Mouse (Mus musculus) T-helper 17 cell (primary cell): ENCODE data around the gene Dlk2.

Experiments used
- in situ Hi-C, 2 experiments: fragments of 300-600 bp; cut with MboI, MseI; formaldehyde crosslinking; loops; 1 replicate in 1 of 2; 2 replicates in 1 of 2; pipeline ENCODE4 v1.15.1; 2025; ENCODE audit warnings: high pct_unique_total_duplicates in 2 of 2

The Dlk2 gene

DNA sequence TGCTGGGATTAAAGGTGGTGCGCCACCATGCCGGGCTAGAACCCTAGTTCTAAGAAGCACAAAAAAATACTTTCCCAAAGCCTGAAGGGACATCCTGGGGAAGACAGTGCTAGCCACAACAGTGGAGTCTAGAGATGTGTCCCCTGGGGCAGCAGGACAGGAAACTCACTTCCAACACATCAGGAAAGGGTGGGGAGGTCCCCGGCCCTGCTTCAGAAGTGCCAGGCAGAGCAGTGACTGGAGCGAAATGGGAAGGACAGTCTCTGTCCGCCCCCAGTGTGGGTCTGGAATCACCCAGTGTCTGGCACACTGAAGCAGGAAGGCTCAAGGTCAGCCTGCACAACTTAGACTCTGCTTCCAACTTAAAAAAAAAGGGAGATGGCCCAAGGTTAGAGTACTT lies 24.5 kb upstream of the Dlk2 start:
- in situ Hi-C loops = no loop called here

DNA sequence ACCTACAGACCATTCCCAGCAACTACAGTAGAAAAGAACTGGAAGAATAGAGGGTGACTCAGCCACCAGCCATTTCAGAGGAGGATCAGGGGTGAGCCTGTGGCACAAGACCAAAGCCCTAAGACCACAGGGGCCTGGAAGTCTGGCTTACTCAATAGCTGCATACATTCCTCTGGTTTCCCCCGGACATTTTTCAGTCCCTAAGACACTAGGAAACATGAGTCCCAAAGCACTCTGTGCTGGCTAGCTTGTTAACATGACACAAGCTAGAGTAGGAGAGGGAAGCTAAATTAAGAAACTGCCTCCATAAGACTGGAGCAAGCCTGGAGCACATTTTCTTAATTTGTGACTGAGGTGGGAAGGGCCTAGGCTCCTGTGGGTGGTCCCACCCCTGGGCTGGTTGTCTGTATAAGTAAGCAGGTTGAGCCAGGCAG lies 23.4 kb upstream of the Dlk2 start:
- in situ Hi-C loops = no loop called here

DNA sequence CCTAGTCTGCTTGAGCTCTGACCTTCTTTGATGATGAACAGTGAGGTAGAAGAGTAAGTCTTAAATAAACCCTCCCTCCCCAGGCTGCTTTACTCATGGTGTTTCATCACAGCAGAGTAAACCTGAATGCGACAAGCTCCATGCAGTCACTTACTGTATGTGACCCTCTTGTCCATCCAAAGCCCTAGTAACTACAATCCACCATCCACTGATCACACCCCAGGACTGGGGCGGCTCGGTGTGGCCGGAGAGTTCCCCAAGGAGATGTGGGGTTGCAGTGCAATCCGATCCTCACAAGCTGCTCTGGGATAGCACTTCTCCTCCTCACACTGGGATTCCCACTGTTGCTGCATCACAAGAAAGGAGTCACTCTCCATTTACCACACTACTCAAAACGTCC lies 22.8 kb upstream of the Dlk2 start:
- in situ Hi-C loops = no loop called here

DNA sequence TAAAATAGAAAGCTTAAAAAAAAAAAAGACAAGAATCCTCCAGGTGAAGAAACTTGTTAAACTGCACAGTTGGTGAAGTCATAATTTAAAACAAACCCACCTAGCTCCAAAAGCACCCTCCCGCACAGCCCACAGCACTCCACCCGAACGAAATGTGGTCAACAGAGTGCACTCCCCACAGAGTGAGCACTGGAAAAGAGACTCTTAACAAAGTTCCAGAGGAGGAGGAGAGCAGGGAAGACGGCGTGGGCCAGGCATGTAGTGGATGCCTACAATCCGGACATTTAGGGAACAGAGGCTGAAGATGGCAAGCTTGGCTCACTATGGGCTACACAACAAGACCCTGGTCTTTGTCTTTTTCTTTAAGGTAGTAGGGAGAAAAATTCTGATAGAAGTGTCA lies 22.2 kb upstream of the Dlk2 start:
- in situ Hi-C loops = no loop called here

DNA sequence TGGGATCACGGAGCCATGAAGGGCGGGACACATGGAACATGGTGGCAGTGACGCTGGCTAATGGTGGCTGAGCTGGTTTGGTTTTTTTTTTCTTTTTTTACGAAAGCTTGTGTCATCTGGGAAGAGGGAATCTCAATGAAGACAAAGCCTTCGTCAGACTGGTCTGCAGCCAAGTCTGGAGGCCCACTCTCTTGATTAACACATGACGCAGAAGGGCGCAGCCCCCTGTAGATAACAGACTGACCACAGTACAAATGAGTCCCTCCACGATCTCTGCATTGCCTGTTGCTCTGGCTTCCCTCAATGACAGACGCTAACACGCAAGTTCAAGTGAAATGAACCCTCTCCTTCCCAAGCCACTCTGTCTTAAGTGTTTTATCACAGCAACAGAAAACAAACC lies 21.7 kb upstream of the Dlk2 start:
- in situ Hi-C loops = no loop called here

DNA sequence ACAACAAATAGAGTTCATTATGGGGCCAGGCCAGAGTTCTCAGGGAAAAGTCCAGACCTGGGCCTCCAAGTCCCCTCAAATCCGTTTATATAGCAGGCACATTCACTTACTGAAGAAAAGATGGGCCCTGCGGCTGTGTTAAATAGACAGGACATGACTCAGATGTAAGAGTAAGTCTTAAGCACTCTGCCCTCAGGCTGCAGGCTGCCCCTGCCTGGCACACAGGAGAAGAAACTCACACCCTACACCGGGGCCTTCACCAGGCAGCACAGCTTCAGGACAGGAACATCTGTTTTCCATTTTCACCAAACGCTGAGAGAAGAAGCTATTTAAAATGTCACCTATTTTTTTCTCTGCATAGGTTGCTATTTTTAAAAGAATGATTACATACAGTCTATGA lies 19.6 kb upstream of the Dlk2 start:
- in situ Hi-C loops = no loop called here

DNA sequence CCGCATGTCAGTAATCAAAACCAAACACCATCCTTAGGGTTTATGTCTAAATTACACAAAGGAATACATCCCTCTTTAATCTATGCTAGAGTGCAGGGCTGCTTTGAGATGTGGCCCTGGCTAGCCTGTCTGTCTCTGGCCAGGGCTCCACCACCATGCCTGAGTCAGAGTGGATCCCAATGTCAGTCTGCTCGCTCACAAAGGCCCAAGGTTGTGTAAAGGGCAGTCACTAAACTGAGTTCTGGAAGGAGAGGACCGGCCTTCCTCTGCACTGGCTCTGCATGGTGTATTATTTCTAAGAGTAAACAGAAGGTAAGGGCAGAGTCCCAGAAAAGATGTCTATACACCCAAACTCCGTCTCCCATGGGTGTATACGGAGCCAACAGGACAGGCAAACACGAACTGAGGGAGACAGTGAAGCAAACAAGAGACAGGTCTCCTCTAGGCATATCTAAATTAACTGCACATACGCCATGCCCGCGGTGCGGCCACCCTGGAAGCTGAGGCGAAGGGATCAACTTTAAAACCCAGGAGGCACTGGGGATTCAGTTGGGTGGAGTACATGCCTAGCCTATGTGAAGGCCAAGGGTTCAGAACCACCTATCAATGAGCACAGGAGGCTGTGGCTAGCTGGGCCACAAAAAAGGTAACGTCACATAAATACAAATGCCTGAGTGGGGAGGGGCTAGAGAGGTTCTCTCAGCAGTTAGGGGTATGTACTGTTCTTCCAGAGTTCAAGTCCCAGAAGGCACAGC lies 19.0 kb upstream of the Dlk2 start:
- in situ Hi-C loops = no loop called here

DNA sequence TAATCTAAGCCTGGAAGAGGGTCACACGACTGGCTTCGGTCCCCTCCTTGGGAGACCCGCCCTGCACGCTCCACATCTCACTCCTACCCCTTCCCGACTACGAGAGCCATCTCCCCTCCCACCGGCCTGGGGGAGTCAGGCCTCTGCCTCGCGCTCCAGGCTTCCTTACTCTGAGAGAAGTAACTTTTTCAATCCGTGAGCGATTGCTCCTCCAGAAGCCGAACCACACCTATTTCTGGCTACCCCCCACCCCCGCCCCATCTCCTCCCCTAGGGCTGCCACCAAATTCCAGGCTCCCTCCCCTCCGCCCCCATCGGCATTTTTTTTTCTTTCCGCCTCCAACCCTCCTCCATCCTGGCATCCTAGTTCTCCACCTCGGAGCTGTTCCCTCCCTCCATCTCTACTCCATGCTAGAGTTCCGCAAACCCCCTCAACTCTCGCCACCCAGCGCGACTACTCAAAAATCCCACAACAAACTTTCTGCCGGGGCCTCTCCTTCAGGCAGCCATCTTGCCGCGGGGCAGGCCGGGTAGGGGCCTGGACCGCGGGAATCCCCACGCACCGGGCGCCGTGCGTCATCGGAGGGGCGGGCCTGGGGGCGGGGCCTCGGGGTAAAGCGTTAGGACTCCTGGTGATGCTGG lies 14.6 kb upstream of the Dlk2 start, which contains the start of gene Tjap1:
Gene Tjap1, minus strand, starts transcription at position 544 of the 641 bp plus-strand sequence.
- in situ Hi-C loops = no loop called here

DNA sequence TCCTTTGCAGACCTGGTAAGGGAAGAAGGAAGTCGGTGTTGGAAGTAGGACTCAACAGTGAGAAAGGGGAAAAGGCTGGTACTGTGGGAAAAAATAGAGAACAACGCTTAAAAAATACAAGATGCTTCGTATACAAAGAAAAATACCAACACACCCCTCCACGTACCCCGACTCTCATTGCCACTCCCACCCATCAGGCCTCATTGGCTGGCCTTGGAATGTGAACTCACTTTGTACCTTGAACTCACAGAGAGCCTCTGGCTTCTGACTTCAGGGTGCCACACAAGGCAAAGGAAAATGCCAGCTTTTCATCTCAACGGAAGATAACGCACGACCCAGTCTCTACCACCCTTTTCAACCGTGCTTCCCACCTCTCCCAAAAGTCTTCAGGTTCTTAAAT lies 14.1 kb upstream of the Dlk2 start:
- in situ Hi-C loops = no loop called here

DNA sequence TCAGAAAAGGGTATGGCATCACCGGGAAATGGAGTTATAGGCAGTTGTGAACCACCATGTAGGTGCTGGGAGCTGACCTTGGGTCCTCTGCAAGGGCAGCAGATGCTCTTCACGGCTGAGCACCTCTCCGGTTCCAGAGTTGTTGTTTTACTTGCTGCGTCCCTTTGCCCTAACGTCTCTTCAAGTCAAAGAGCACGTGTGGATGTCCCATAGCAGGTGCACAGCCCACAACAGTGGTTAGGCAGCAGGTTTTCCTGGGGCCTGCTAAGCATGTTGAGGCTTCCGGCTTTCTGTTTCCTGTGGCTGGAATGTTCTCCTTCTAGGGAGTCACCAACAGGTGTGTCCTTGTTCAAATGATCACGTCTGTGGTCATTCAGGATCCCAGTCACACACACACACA lies 13.3 kb upstream of the Dlk2 start:
- in situ Hi-C loops = no loop called here

DNA sequence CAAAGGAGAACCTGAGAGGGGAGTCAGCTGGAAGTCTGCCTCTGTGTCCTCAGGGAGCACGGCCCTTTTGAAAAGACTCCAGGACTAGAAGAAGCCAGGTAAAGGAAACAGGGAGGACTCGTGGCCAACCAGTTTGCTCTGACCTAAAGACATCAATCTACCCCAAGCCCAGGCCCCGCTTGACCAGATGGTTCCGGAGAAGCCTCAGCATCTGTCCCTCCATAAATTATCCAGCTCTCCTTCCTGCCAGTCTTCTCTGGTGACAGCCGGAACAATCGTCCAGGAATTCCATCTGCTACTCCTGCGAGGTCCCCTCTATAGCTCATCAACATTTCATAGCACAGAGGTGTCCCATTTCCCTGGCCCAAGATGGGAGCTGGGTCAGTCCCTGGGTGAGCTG lies 12.6 kb upstream of the Dlk2 start:
- in situ Hi-C loops = no loop called here

DNA sequence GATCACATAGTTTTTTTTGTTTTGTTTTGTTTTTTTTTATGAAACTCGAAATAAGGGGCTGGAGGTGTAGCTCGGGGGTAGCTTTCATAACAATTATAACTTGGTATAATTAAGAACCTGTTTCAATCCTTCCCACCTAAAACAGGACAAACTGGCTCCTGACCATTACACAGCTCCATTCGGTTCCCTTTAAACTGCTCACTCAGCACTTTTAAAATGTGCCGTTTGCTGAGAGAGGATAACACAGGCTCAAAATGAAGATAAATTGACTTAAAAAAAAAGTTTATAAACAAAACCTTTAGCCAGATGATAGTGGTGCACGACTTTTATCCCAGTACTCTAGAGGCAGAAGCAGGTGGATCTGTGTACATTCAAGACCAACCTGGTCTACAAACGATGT lies 11.8 kb upstream of the Dlk2 start:
- in situ Hi-C loops = no loop called here

DNA sequence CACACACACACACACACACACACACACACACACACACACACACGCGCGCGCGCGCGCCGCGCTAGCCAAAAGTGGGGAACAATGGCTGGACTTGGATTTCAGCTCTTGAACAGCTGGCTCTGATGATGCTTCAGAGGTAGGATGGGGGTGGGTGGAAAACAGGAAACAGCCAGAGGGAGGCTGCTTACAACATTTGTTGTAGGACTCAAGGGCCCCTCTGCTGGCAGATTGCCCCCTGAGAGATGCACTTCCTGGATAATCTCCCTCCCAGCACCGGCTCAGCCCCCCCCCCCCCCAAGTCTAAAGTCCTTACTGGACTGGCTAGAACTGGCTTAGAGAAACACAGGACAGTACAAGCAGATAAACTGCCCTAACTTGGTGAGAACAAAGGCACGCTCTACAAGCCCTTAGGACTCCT lies 9.5 kb upstream of the Dlk2 start:
- in situ Hi-C loops = no loop called here

DNA sequence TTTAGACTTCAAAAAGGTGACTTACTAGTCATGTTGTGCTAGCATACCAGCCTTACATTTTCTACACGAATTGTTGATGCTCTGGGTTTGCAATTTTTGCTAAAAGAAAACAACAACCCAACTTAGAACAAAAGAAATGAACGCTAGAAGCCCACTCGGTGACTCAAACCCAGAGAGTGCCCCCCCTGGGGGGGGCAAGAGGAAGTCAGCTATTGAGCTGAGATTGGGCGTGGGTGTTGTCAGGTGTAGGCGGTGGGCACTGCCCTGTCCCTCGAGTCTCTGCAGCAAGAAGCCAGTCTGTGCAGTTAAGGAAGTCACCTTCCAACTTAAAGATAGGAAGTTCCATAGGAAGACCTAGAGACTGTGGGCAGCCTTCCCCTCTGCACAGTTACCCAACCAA lies 620 bp upstream of the Dlk2 start:
- in situ Hi-C loops = no loop called here

DNA sequence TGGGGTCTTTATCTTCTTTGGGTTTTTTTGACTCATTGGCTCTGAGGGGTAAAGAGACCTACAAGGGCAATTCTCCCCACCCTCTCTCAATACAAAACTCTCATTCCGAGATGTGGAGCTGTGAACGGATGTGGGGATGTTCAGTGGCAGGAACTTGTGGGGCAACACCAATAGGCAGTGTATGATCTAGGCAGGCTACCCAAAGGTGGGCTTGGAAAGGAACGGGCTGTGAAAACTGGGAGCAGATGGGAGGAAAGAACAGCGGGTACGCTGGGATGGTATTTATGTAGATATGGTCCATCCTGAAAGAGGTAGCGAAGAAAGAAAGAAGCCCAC lies 225 bp upstream of the Dlk2 start:
- in situ Hi-C loops = no loop called here

DNA sequence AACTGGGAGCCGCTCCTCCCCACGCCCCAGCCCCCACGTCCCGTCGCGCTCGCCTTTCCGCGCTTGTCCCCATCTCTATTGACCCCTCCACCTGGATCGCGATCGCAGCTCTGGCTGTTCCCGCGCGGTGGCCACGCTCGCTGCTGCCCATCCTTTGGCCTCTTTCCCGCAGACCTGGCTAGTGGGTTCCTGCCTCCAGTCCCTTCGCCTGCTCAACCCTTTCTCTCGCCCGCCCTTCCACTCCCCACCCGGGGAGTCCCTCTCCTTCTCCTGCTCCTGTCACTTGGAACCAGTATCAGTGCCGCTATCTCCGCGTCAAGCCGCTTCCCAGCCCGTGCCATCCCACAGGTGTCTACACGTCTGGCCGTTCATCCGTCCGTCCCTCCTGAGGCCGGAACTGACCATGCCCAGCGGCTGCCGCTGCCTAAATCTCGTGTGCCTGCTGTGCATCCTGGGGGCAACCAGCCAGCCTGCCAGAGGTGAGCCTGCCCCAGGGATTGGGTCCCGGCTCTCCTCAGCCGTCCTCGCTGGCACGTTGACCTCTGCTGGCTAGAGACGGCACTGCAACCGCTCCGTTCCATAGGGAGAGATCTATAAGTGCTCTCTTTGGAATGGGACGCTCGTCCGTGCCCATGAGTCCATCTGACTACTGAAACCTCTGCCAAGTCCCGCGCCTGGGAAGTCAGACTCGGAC lies 1.1 kb downstream of the Dlk2 start:
- in situ Hi-C loops = no loop called here

DNA sequence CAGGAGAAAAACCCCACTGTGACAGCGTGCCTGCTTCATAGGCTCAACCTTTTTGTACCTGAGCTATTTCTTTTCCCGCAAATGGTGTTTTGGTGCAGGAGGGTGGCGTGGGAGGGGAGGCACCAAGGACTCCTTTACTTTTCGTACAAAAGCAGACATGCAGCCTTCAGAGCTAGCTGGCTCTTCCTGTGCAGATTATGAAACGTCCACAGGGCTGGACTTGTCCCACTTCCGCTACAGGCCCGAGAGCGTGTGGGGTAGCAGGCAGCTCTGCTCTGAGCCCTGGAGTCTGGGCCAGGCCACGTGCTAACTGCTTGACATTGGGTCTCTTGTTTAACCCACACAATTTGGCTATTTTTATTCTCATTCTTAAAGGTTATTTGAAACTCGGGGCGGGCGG lies 4.7 kb downstream of the Dlk2 start:
- in situ Hi-C loops = no loop called here

DNA sequence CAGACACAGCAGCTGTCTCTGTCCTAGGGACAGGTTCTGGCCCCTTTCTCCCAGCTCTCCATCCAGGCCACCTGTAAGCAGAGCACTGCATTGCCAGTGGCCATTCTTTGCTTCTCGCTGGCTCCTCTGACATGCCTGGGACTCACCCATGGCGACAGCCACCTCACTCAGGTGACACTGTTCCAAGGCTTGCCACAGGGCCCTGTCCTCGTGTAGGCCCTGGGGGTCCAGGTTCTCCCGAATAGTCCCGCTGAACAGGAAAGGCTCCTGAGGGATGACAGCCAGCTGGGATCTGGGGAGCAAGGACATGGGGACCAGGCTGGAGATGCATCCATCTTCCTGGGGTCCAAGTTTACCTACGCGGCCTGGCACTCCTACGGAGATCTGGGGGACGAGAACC lies 7.0 kb downstream of the Dlk2 start:
- in situ Hi-C loops = no loop called here

DNA sequence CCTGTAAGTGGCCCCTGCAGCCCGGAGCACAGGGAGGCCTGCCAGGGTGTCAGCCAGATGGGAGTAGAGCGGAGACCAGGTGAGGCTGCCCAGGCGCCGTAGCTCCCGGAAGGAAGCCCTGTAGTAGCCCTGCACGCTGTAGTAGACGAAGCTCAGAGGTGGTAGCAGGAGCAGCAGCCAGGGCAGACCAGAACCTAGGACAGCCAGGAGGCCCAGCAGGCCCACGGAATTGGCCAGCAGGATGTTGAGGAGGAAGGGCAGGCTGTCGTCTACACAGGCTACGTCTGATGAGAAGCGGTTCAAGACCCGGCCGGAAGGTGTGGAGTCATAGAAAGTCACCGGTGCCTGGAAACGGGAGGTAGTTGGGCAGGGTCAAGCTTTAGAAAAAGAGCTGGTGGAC lies 9.7 kb downstream of the Dlk2 start:
- in situ Hi-C loops = no loop called here

DNA sequence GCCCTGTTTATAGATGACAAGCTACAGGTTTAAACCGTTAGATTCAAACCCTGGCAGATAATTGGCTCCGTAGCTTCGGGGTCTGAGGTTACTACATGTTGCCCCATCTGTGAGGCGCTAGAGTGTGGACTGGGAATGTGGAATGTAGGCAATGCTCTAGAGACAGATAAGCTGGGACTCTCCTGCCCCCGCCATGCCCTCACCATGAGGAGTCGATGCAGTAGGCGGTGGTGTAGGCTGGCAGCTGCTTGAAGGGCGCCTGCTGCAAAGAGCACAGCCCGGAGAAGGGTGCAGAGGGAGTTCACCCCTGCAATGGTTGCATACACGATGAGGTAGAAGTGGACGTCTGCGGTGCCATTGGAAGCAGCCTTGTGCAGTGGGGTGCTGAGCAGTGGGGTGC lies 12.6 kb downstream of the Dlk2 start:
- in situ Hi-C loops = no loop called here

DNA sequence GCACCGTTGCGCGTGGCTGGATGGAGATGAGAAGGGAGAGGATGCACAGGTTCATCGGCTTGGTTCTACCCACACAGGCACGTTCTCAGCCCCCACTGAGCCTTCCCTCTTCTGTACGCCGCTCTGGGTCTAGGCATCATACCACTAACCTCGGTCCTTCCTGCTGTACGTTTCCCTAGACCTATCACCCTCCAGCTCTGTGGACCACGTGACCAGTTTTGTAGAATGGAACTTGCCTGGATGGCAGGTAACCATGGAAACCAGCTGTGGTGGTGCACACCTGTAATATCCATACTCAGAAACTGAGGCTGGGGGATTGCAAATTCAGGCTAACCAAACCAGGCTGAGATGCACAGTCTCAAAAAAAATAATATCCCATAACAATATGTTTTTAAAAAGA lies 13.3 kb downstream of the Dlk2 start:
- in situ Hi-C loops = no loop called here

DNA sequence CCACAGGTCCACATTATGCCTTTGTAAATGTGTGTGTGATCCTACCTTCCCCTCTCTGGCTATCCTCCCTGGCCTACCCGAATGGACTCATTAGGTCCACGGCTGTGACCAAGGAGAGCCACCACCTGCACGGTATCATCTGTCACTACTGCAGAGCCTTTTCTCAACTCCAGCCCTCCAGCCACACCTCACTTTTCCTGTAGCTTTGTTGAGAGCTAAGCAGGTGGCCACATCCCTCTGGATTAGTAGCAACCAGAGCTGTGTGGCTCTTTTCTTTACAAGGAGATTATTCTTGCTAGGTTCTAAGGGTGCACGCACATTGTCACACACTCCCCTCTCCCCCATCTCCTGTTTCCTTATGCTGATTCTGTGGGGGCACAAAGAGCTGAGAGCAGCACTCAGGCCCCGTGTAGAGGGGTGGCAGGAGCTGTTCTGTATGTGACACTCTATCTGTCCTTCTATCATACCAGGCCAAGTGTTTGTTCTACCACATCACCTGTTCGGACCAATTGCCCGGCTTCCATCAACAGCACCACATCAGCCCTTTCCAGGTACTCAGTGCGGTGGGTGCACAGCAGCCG lies 16.0 kb downstream of the Dlk2 start:
- in situ Hi-C loops = no loop called here

DNA sequence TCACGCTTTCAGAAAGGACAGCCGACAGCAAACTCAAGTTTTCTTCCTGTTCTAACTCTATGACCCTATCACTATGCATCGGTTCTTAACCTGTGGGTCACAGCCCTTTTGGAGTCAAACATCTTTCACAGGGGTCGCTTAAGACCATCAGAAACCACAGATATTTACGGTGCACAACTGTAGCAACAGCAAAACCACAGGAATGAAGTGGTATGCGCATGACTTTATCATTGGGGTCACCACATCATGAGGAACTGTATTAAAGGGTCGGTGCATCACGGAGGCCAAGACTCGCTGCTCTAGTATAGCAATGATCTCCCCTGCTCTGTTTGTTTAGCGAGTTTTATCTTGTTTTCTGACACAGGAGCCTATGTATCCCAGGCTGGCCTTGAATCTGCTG lies 18.6 kb downstream of the Dlk2 start:
- in situ Hi-C loops = no loop called here
